ENCODE assay signal across 8 mouse cellular contexts in genomic region chr13:99514917-99515591, GRCm38 (mm10). TPM values are rescaled to one million over a fixed set of nuclear protein-coding genes. Genes with fewer than 3 reads are reported as not detected.
DNase-seq lines count a peak whose midpoint lies in the region; ATAC-seq and TF ChIP-seq lines count a peak whose summit lies in the region.

No protein-coding gene starts in this region.

- peak overlapping the region; percentile 75 for H3K9ac ChIP-seq in embryonic facial prominence, embryonic 14.5 days (ENCODE audit: low read depth, low read length)
- H3K9ac ChIP-seq in liver, embryonic 12.5 days, result peak overlapping the region; percentile 24

- H3K27ac ChIP-seq in spleen, adult 2 months (ENCODE audit: insufficient read depth, low read length), result no peak overlapping the region
- peak overlapping the region; percentile 84 for H3K27ac ChIP-seq in embryonic facial prominence, embryonic 14.5 days (replicated peaks; ENCODE audit: low read depth, low read length)
- H3K27ac ChIP-seq in liver, embryonic 12.5 days, result no peak overlapping the region

- 2% methylated on average over 48 of the region's 48 CpGs for WGBS in spleen, adult 2 months
- under 1% methylated on average over 21 of the region's 48 CpGs for WGBS in embryonic facial prominence, embryonic 14.5 days
- WGBS in liver, embryonic 12.5 days (ENCODE audit: insufficient replicate concordance), result under 1% methylated on average over 43 of the region's 48 CpGs

- peaks cover 14% of the 10 kb centered on the region for H3K27me3 ChIP-seq in spleen, adult 2 months (ENCODE audit: control insufficient read depth, insufficient read depth, low read length)
- no peaks in the 10 kb centered on the region for H3K27me3 ChIP-seq in embryonic facial prominence, embryonic 14.5 days (replicated peaks; ENCODE audit: control insufficient read depth, insufficient read depth, low read length)
- peaks cover 70% of the 10 kb centered on the region for H3K27me3 ChIP-seq in liver, embryonic 12.5 days (replicated peaks)

- peaks cover 2% of the 10 kb centered on the region for H3K4me1 ChIP-seq in spleen, adult 2 months (ENCODE audit: control insufficient read depth, insufficient read depth, insufficient read length)
- H3K4me1 ChIP-seq in embryonic facial prominence, embryonic 14.5 days (ENCODE audit: control insufficient read depth, insufficient read depth, low read length), result peaks cover 17% of the 10 kb centered on the region
- H3K4me1 ChIP-seq in liver, embryonic 12.5 days, result peaks cover 16% of the 10 kb centered on the region

- no peaks in the 10 kb centered on the region for H3K9me3 ChIP-seq in embryonic facial prominence, embryonic 14.5 days (ENCODE audit: control insufficient read depth, low read length)
- no peaks in the 10 kb centered on the region for H3K9me3 ChIP-seq in liver, embryonic 12.5 days (replicated peaks)

- peak overlapping the region; percentile 21; the same call in 1 of the 2 replicates for H3K4me3 ChIP-seq in spleen, adult 2 months (ENCODE audit: extremely low read depth, insufficient read depth, insufficient read length)
- H3K4me3 ChIP-seq in embryonic facial prominence, embryonic 14.5 days (ENCODE audit: low read depth, low read length), result peak overlapping the region; percentile 76
- peak overlapping the region; percentile 56 for H3K4me3 ChIP-seq in liver, embryonic 12.5 days

- DNase-seq in spleen, adult 2 months (ENCODE audit: low read depth in 1 of 2, low spot score in 2 of 2), result no peak
- no peak for DNase-seq in spleen, adult 12 weeks (ENCODE audit: low spot score)
- peak; percentile 96 for DNase-seq in embryonic facial prominence, embryonic 14.5 days (ENCODE audit: low spot score)
- peak; percentile 75 to 80 for DNase-seq in heart, adult 9 months (ENCODE audit: low spot score in 2 of 2)
- peak; percentile 40 for DNase-seq in kidney, adult 9 months
- peak; percentile 86 for DNase-seq in neural tube, embryonic 10.5 days (ENCODE audit: extremely low spot score, low spot score)
- DNase-seq in urinary bladder, adult 2 months (ENCODE audit: low spot score), result peak; percentile 35

- TF ChIP-seq CTCF in spleen, adult 2 months (IDR thresholded peaks at IDR 0.05; ENCODE audit: extremely low read depth, insufficient read depth, insufficient read length, insufficient replicate concordance), result no peak

- no peak for TF ChIP-seq POLR2A in spleen, adult 2 months (IDR thresholded peaks at IDR 0.05; ENCODE audit: low read depth, low read length)

- H3K36me3 ChIP-seq in spleen, adult 2 months (ENCODE audit: control insufficient read depth, insufficient read depth, low read length), result no peaks in the 10 kb centered on the region
- no peaks in the 10 kb centered on the region for H3K36me3 ChIP-seq in embryonic facial prominence, embryonic 14.5 days (ENCODE audit: control insufficient read depth, insufficient read depth, low read length)
- H3K36me3 ChIP-seq in liver, embryonic 12.5 days, result no peaks in the 10 kb centered on the region

- ATAC-seq in embryonic facial prominence, embryonic 14.5 days (ENCODE audit: low read depth), result peak; percentile 79
- peak; percentile 54; the same call in 1 of the 2 replicates for ATAC-seq in liver, embryonic 12.5 days

- H3K4me2 ChIP-seq in embryonic facial prominence, embryonic 14.5 days (ENCODE audit: low read depth, low read length), result peak overlapping the region; percentile 95
- peak overlapping the region; percentile 72 for H3K4me2 ChIP-seq in liver, embryonic 12.5 days

RNA-seq across cellular contexts. Expression of gene Map1b, which starts 1.3 kb away (rescaled TPM):
- 0.35 and 0.36 TPM in 2 replicates for polyA plus RNA-seq in spleen, adult 2 months (2012; rRNA removed)
- 203 and 242 TPM in 2 replicates for polyA plus RNA-seq in embryonic facial prominence, embryonic 14.5 days (2014; fragmentation: Nextera tagmentation; extraction: Ambion mirVana)
- polyA plus RNA-seq in liver, embryonic 12.5 days (2016; fragmentation: Nextera tagmentation; extraction: Ambion mirVana), result 11.2 and 12.7 TPM in 2 replicates
- polyA plus RNA-seq in urinary bladder, adult 2 months (2012; rRNA removed), result 7.6 and 16.2 TPM in 2 replicates

Comparison
In these comparisons a context has a peak if more than half of its experiments do, and no peak if none do; other contexts are left out.
1. DNase-seq: peak in embryonic facial prominence, embryonic 14.5 days (single experiment), heart, adult 9 months (2 of 2), kidney, adult 9 months (single experiment), neural tube, embryonic 10.5 days (single experiment) and urinary bladder, adult 2 months (single experiment); none in spleen, adult 2 months (0 of 2) and spleen, adult 12 weeks (single experiment).
2. H3K4me3 ChIP-seq: peak in every context shown above with its lines; median percentile 76 in embryonic facial prominence, embryonic 14.5 days; 56 in liver, embryonic 12.5 days; 21 in spleen, adult 2 months.
3. RNA of gene Map1b, which starts 1.3 kb away (polyA plus RNA-seq): 203 to 242 TPM in embryonic facial prominence, embryonic 14.5 days; 11.2 to 12.7 TPM in liver, embryonic 12.5 days, 7.6 to 16.2 TPM in urinary bladder, adult 2 months and 0.35 to 0.36 TPM in spleen, adult 2 months; every median in the first group is over 10 times any median in the second.